Mouse (Mus musculus) hindbrain, embryonic 14.5 days (tissue): ENCODE results near the gene Stxbp2. TPM values are rescaled to one million over a fixed set of nuclear protein-coding genes. Genes with fewer than 3 reads are reported as not detected.

Experiments
- ATAC-seq: fragments of 200-750 bp; cut with Nextera tagmentation; 2 replicates; pipeline ENCODE4 v1.8.0; 2017; ENCODE audit warnings: moderate number of reproducible peaks, mild to moderate bottlenecking, moderate TSS enrichment, moderate library complexity; ENCODE audit not compliant: low FRiP score
- DNase-seq: peaks from one replicate; pipeline ENCODE4 v3.0.0-alpha.2; 2015; ENCODE audit warnings: low spot score
- H3K27ac ChIP-seq: fragments of 300-500 bp; sonication (generic); 2 replicates; pipeline ENCODE4 v1.5.1; 2014; ENCODE audit warnings: mild to moderate bottlenecking, moderate library complexity
- H3K27me3 ChIP-seq: fragments of 300-500 bp; sonication (generic); 2 replicates; pipeline ENCODE4 v1.6.1; 2014; ENCODE audit warnings: mild to moderate bottlenecking, low read length, mixed read lengths; ENCODE audit not compliant: control insufficient read depth, insufficient read depth
- H3K36me3 ChIP-seq: fragments of 300-500 bp; sonication (generic); replicated peaks from 2 replicates; pipeline ENCODE4 v1.6.1; 2014; ENCODE audit not compliant: control insufficient read depth, insufficient read depth
- H3K4me1 ChIP-seq: fragments of 300-500 bp; sonication (generic); replicated peaks from 2 replicates; pipeline ENCODE4 v1.6.1; 2014; ENCODE audit warnings: antibody characterized with exemption, low read length, mixed read lengths; ENCODE audit not compliant: control insufficient read depth, insufficient read depth
- H3K4me2 ChIP-seq: fragments of 300-500 bp; sonication (generic); replicated peaks from 2 replicates; pipeline ENCODE4 v1.6.1; 2014; ENCODE audit warnings: mild to moderate bottlenecking, moderate library complexity
- H3K4me3 ChIP-seq: fragments of 300-500 bp; sonication (generic); replicated peaks from 2 replicates; pipeline ENCODE4 v1.5.1; 2014; ENCODE audit warnings: mild to moderate bottlenecking, low read length
- H3K9ac ChIP-seq: fragments of 300-500 bp; sonication (generic); 2 replicates; pipeline ENCODE4 v1.6.1; 2014
- H3K9me3 ChIP-seq: fragments of 300-500 bp; sonication (generic); 2 replicates; pipeline ENCODE4 v1.6.1; 2016; ENCODE audit warnings: low read length; ENCODE audit not compliant: control insufficient read depth
- WGBS: fragments of 180-500 bp; shearing (Covaris S2); extraction: QIAGEN DNeasy Blood & Tissue Kit; methylation state at CpG from one replicate; pipeline ENCODE4 v1.1.7; 2014; 5-methylcytosine and 5-hydroxymethylcytosine counted together
- polyA plus RNA-seq: library from polyadenylated mRNA; unstranded; fragments of >200 nt; fragmentation: Nextera tagmentation; extraction: Ambion mirVana; gene quantifications from 2 replicates; pipeline ENCODE4 v1.2.1, GENCODE M21; 2014

The Stxbp2 gene
- polyA plus RNA-seq, 1 experiment from 2014 or later: 32.3 TPM

DNA sequence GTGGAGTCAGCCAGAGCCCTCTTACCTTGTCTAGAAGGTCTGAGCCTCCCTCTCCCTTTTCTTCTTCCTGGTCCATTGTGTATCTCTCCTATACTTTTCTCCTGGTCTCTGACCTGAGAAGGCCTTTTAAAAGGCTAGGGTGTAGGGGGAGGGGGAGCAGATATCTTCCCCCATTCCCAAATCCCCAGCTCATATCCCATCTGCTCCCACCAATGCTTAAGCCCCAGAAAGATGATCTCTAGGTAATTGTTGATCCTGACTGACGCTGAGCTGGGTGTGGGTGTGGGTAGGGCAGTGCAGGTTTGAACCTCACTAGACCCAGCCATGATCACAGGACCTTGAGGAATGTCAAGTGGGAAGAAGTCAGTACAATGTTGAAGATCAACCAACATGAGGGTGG lies 5.3 kb upstream of the Stxbp2 start, which contains the start of gene Pcp2:
Gene Pcp2 (minus strand): TSS at position 101 of the 400 bp plus-strand sequence.
- Histone ChIP-seq H3K4me2 (no peak within 1 kb of the TSS), H3K4me3 (no peak within 1 kb of the TSS), H3K27ac (no peak within 1 kb of the TSS), H3K27me3 (0 out of 2 replicates have a peak, but pooled peaks cover 10% of the 10 kb centered on the region), H3K36me3 (no peaks in the 10 kb centered on the region), H3K4me1 (peaks cover 9% of the 10 kb centered on the region), H3K9me3 (no peaks in the 10 kb centered on the region), H3K9ac (no peak within 1 kb of the TSS)
- 86% methylated on average over 1 of the region's 1 CpGs for WGBS
- ATAC-seq (no peak), DNase-seq (no peak)

DNA sequence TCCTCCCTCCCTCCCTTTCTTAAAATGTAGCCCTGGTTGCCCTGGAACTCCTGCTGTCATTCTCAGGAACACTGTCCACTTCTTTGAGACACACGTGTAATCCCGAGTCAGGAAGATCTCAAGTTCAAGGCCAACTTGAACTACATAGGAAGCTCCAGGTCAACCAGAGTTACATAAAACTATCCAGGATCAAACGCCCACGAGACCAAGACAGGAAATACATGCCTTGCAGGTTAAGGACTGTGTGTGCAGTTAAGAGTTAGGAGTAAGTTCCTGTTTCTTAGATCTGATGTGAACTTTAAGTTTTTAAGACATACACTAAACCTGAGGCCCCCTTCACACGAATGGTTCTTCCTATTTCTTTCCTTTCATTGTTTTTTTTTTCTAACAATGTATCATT lies 3.8 kb upstream of the Stxbp2 start:
- ATAC-seq: no peak
- no peak for DNase-seq

DNA sequence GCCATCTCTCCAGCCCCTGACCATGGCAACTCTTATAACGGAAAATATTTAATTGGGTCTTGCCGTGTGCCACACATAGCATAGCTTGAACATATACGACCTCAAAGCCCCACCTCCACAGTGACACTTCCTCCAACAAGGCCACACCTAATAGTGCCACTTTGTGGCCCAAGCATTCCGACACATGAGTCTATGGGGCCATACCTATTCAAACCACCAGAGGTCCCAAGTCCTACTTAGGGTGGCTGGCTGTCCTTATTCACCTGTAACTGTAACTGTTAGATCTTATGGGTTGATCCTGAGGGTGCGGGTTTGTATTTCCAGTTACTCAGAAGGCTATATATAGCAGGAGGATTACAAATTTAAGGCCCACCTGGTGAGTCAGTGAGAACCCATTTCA lies 2.7 kb upstream of the Stxbp2 start:
- Histone ChIP-seq H3K4me3 (no peak overlapping the region), H3K4me1 (peaks cover 5% of the 10 kb centered on the region; the same call in 1 of the 2 replicates), H3K4me2 (no peak overlapping the region), H3K9me3 (no peaks in the 10 kb centered on the region), H3K27me3 (0 out of 2 replicates have a peak, but pooled peaks cover 10% of the 10 kb centered on the region), H3K9ac (no peak overlapping the region), H3K27ac (no peak overlapping the region), H3K36me3 (no peaks in the 10 kb centered on the region)
- DNase-seq (no peak), ATAC-seq (no peak)
- 31% methylated on average over 5 of the region's 5 CpGs for WGBS

More for the DNA sequence above, 3.8 kb upstream of the Stxbp2 start:
- Histone ChIP-seq H3K9ac (no peak overlapping the region), H3K4me3 (no peak overlapping the region), H3K4me2 (no peak overlapping the region), H3K27ac (no peak overlapping the region), H3K36me3 (no peaks in the 10 kb centered on the region), H3K9me3 (no peaks in the 10 kb centered on the region), H3K4me1 (peaks cover 11% of the 10 kb centered on the region), H3K27me3 (0 out of 2 replicates have a peak, but pooled peaks cover 10% of the 10 kb centered on the region)
- 62% methylated on average over 5 of the region's 5 CpGs for WGBS

DNA sequence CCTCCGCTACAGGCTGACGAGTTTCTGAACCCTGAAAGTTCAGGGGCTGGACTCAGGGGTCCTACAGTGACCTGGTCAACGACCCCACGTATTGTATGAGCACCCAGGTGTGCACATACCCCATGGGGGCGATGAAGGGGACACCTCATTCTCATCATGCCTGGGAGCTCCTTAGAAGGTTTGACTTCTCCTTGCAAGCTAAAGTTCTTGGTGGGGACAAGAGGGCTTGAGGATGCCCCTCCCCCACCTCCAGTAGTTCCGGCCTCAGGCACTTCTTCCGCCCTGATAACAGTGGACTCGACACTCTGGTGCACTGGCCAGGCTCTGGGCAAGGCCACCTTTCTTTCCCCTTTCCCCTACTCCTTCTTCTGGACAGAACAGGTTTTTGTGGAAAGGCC lies 722 bp downstream of the Stxbp2 start:
- Histone ChIP-seq H3K4me3 (peak overlapping the region; percentile 35), H3K9ac (peak overlapping the region; percentile 35; the same call in 1 of the 2 replicates), H3K27me3 (0 out of 2 replicates have a peak, but pooled peaks cover 10% of the 10 kb centered on the region), H3K27ac (no peak overlapping the region), H3K4me2 (peak overlapping the region; percentile 54), H3K9me3 (no peaks in the 10 kb centered on the region), H3K36me3 (no peaks in the 10 kb centered on the region), H3K4me1 (peaks cover 5% of the 10 kb centered on the region; the same call in 1 of the 2 replicates)
- ATAC-seq (no peak), DNase-seq (no peak)
- 26% methylated on average over 8 of the region's 8 CpGs for WGBS

DNA sequence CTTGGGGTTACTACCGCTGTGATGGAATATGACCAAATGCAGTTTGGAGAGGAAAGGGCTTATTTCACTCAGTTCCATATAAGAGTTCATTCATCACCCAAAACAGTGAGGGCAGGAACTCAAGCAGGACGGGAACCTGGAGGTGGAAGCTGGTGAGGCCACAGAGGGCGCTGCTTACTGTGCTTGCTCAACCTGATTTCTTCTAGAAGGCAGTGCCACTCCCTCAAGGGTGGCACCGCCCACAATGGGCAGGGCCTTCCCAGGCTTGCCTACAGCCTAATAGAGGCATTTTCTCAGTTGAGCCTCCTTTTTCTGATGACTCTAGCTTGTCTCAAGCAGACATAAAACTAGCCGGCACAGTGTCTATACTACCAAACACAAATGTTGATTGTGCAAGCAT lies 15.0 kb downstream of the Stxbp2 start:
- H3K4me3 ChIP-seq: no peak overlapping the region
- no peaks in the 10 kb centered on the region for H3K9me3 ChIP-seq
- no peak overlapping the region for H3K9ac ChIP-seq
- DNase-seq: no peak
- no peak overlapping the region for H3K4me2 ChIP-seq
- no peaks in the 10 kb centered on the region for H3K36me3 ChIP-seq
- H3K27me3 ChIP-seq: no peaks in the 10 kb centered on the region
- no peaks in the 10 kb centered on the region for H3K4me1 ChIP-seq
- no peak overlapping the region for H3K27ac ChIP-seq
- no peak for ATAC-seq
- WGBS: 26% methylated on average over 5 of the region's 5 CpGs

DNA sequence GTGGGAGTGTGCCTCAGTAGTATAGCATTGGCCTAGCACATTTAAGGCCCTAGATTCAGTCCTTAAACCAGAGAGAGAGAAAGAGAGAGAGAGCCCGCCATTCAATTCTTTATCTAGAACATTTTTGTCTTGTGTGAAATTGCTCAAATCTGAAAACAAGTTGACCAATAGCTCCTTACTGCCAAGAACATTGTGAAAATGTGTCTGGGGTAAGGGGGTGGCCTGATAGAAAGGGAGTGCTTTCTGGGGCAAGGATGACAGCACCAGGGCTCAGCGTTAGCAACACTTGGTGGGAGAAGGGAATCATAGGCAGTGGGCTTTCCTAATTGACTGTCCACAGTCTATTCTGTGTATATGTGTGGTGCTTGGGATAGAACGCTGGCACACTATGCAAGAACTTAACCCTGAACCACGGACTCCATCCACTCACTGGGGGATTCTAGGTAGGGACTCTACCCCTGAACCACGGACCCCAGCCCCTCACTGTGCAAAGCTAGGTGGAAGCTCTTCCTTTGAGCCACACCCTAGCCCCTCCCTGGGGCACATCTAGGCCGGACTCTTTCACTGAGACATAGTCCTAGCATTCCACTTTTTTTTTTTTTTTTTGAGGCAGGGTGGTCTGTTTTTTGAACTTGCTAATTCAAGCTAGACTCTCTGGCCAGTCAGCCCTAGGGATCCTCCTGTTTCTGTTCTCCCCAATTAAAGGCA lies 16.2 kb downstream of the Stxbp2 start:
- WGBS: 92% methylated on average over 6 of the region's 6 CpGs
- Histone ChIP-seq H3K4me2 (no peak overlapping the region), H3K4me3 (no peak overlapping the region), H3K27me3 (no peaks in the 10 kb centered on the region), H3K9ac (no peak overlapping the region), H3K9me3 (no peaks in the 10 kb centered on the region), H3K36me3 (no peaks in the 10 kb centered on the region), H3K4me1 (no peaks in the 10 kb centered on the region), H3K27ac (no peak overlapping the region)
- ATAC-seq (no peak), DNase-seq (no peak)

DNA sequence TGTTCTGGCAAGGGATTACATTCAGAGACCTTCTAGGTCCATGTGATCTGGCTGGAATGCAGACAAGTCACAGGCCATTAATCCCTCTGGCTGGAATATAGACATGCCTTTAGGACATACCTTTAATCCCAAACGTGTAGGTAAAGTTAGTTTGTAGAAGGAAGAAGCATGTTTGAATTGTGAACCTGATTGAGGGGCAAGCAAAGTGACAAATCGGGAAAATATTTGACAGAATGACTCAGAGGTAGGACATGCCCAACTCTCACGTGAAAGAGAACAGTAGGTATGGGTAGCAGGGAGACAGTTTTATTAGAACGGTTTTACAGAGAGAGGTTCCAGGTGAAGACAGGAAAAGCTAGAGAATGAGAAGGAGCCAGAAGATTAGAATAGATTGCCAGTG lies 16.8 kb downstream of the Stxbp2 start:
- no peak overlapping the region for H3K4me3 ChIP-seq
- no peaks in the 10 kb centered on the region for H3K36me3 ChIP-seq
- H3K27ac ChIP-seq: no peak overlapping the region
- DNase-seq (no peak), ATAC-seq (no peak)
- H3K9me3 ChIP-seq: no peaks in the 10 kb centered on the region
- H3K27me3 ChIP-seq: no peaks in the 10 kb centered on the region
- no peaks in the 10 kb centered on the region for H3K4me1 ChIP-seq
- no peak overlapping the region for H3K9ac ChIP-seq
- WGBS: 85% methylated on average over 4 of the region's 4 CpGs
- H3K4me2 ChIP-seq: no peak overlapping the region

DNA sequence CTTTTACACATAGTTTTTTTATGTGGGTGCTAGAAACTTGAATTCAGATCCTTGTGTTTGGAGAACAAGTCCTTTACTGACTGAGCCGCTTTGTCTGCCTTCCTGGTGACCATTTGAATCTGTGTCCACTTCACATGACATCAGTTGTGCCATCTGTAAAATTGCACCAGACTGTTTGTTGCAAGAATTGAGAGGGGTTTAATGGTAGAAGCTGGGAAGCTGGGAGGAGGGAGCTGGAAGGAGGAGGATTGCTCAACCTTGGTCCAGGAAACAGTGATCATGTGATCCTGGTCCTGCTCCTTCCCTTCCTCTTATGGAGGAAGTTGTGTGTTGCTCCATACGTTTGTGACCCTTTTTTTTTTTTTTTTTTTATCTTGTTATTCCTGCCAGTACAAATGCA lies 17.5 kb downstream of the Stxbp2 start:
- Histone ChIP-seq H3K27me3 (no peaks in the 10 kb centered on the region), H3K4me1 (no peaks in the 10 kb centered on the region), H3K9me3 (no peaks in the 10 kb centered on the region), H3K4me2 (no peak overlapping the region), H3K36me3 (no peaks in the 10 kb centered on the region), H3K27ac (no peak overlapping the region), H3K9ac (no peak overlapping the region), H3K4me3 (no peak overlapping the region)
- ATAC-seq (no peak), DNase-seq (no peak)
- WGBS: 62% methylated on average over 2 of the region's 2 CpGs

DNA sequence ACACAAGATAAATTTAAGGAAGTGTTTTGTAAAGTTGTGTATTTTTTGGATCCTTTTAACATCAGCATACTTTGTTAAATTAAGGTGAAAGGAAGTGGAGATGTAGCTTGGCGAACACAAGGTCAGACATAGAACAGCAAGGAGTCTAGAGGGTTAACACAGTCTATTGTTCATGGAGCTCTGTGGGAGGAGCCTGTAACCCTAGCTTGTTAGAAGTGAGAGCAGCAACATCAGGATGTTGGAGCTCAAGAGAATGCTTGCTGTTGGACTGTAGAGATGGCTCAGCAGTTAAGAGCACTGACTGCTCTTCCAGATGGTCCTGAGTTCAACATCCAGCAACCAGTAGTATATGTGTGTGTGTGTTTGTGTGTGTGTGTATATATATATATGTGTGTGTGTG lies 18.2 kb downstream of the Stxbp2 start:
- H3K4me2 ChIP-seq: no peak overlapping the region
- H3K27me3 ChIP-seq: no peaks in the 10 kb centered on the region
- WGBS: 45% methylated on average over 1 of the region's 1 CpGs
- no peak overlapping the region for H3K9ac ChIP-seq
- no peak for ATAC-seq
- no peak overlapping the region for H3K4me3 ChIP-seq
- no peaks in the 10 kb centered on the region for H3K36me3 ChIP-seq
- no peaks in the 10 kb centered on the region for H3K4me1 ChIP-seq
- no peak for DNase-seq
- H3K9me3 ChIP-seq: no peaks in the 10 kb centered on the region
- H3K27ac ChIP-seq: no peak overlapping the region
